Mouse (Mus musculus) right cerebral cortex, adult 2 months (tissue): ENCODE data around the gene Krt9.

ENCODE experiments used
- DNase-seq, 2 experiments: peaks; one replicate each; pipeline ENCODE4 v3.0.0; 2021 to 2022; ENCODE audit warnings: low spot score in 2 of 2

Gene Krt9

DNA sequence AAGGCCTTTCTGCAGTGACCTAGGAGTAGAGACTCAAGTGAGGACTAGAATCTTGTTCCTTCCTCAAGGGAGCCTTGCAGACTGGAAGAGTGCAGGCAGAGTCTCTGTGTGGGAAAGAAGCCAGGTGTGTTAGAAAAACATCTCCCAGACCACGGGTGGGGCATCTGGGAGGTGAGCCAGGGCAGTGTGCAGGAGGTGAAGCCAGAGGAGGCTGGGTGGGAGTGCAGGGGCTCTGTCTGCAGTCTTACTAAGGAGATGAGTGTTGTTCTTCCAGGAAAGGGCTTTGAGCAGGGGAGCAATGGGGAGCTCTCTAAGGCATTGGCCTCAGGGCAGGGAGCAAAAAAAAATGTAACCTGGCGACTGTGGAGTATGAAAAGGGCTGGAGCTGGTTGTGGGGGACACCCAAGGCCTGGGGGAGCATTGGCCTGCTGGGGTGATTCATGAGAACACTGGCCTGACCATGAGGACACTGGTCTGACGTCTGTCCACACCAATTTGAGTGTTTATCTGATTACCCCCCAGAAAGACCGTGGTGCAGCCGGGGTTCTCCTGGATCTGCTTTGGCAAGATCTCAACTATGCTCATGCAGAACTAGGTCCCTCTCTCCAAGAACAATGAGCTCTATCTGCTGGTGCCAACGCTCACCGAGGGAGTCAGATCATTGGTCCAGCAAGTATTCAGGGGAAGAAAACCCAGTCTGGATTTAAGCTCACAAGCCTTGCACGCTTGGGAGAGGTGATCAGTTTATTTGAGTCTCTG lies 37.4 kb downstream of the Krt9 start:
- DNase-seq = no peak

DNA sequence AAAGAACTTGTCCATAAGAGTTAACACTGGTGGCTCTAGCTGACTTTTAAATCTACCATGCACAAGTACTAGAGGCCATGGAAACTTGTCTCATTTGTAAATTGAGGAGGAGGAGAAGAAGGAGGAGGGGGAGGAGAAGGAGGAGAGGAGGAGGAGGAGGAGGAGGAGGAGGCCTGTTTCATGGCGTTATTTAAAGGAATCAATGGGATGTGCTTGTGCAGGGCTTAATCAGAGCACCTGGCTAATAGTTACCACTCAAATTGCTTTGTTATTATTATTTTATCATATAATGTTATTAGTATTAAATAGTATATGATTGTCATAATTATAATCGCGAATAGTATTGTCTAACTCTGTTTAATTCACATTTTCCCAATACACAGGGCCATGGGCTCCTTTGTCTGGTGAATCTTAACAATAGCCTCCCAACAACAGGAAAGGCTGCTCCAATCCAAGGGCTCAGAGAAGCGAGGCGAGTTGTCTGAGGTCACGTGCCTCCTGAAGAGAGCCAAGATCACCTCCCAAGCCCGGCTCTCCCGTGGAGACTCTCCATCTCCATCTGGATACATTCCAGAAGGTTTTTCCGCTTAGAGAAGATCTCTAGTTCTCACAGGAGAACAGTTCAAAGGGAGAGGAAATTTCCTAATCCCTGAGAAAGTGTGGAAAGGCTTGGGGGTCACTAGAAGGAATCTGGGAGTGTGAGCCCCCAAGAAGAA lies 44.3 kb downstream of the Krt9 start, which contains the start of gene Krt19:
TSS of gene Krt19 (minus strand) at position 51 of the 716 bp plus-strand sequence.
- no peak for DNase-seq

DNA sequence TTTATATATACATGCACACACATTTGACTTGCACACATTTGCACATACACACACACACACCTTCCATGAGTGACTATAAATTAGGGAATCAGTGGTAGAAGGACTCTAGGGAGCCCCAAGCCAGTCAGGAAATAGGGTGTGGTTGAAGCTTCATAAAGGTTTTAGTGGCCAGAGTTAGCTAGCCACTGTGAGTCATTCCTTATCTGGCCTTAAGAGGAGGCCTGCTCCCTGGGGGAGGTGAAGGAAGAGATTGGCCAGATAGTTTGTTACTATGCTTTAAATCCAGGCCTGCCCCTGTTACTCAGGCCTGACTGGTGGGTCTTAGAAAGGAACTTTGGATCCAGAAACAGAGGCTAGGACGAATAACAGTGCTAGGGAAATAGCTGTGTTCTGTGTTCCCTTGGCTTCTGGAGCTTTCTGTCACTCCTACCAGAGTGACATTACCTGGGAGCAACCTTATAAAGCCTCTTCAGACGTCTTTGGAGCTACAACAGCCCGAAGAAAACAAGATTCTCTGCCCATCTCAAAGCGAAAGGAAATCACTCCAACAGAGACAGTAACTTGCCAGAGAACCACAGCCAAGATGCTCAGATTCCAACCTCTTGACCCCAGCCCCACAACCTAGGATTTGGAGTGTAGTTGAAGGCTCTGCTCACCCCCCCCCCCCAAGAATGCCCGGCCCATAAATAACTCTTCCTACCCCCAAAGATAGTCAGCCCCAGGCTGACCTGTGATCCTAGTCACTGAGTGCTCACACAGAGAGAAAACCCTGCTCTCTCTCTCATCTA lies 45.3 kb downstream of the Krt9 start:
- no peak for DNase-seq

DNA sequence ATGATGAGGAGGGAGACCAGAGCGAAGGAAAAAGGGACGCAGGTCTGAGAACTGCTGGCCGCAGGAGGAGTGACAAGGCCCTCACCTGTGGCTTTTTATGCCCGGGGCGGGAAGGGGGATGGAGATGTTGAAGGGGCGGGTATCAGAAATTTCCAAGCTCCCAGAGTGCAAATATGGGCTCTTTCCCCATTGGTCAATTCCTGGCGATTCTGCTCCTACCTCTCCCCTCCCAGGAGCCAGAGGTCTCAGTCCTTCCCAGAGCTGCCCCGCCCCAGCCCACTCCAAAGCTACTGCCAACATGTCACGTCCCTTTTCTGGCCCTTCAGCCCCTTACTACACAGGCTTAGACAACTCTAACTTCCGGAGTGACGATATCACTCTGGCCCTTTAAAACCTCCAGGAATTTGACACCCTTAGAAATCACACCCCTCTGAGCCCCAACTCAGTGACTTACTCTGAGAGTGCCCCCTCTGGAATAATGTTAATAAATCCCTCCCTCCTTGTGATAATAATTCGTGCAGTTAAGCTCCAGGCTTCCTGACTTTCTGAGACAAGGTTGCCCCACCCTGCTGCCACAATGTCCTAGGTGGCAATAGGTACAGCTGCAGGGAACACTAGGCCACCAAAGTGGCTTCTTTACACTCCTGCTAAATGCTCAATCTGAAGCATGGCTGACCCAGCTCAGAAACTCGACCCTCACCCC lies 47.0 kb downstream of the Krt9 start:
- DNase-seq = no peak

DNA sequence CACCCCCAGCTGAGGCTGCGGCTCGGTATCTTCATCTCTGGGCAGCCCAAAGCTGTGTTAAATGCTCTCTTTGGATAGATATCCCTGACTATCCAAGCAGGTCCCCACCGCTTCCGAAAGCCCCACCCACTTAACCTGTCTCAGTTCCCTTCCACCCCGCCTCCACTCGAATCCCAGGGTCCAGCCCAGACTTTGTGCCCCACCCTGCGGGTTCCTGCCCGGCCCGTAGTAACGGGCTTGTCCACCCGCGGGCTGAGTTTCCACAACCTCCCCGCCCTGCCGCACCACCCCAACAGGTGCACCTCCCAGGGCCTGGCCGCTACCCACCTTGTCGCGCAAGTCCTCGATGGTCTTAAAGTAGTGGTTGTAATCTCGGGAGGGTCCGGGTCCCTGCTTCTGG lies 47.9 kb downstream of the Krt9 start:
- DNase-seq = no peak

DNA sequence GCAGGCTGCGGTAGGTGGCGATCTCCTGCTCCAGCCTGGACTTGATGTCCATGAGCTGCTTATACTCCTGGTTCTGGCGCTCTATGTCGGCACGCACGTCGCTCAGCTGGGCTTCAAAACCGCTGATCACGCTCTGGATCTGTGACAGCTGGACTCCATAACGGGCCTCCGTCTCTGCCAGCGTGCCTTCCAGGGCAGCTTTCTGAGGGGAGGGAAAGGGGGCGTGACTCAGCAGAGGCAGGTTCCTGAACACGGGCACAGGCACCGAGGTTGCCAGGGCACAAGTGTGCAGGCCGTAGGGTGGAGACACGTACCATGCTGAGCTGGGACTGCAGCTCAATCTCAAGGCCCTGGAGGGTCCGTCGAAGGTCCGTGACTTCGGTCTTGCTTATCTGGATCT lies 52.1 kb downstream of the Krt9 start:
- DNase-seq = no peak

DNA sequence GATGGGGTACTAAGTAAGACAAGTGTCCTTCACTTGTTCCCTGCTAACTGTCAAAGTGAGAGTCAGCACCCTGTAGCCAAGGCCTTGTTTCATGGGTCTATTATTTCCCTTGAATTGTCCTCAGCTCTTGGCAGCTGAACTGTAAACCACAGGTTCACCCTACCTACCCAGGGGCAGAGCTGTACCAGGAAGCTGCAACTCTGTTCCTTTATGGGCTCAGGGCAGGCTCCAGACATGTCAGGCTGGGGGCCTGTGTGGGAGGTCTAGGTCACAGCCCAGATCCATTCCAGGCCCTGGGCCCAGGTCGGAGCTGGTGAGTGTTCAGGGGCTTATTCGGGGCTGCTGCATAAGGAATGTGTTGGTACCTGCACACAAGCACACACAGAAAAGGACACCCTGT lies 53.7 kb downstream of the Krt9 start:
- DNase-seq = no peak

DNA sequence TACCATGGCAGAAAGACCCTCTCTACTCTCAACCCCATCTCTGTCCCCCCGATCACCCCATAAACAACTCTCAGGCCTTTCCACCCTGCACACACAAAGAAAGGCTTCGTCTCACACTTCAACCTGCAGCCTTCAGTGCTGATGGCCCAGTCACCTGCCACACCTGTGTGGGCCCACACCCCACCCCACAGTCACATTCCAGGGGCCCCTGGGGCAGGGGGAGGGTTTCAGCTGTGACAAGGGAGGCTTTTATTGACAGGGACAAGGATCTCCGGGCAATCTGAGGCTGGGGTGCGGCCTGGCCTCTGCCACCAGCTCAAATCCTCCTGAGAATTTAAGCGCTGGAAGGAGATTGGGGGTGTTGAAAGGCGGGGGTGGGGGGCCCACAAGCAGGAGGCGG lies 54.2 kb downstream of the Krt9 start:
- DNase-seq = no peak

DNA sequence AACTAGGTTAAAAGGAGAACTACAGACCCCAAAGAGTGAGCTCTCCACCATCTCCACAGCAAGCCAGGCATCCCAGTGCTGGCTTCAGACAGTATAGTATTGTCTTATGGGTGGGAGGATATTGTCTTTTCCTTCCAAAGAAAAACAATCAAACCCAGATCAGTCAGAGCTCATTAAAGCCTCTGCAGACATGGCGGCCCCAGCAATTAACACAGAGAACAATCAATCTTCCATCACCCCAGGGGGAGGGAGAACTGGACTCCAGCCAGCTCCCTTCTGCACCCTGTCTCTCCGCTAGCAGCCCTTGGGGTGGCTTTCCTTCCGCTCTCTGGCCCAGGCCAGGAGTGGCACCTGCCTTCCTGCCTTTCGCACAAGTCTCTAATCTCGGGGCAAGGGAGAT lies 55.4 kb downstream of the Krt9 start:
- no peak for DNase-seq
